Mouse (Mus musculus): ENCODE data around the gene Scd4.
A peak's percentile ranks its signal among the peaks of the same experiment; 100 is the strongest.
"Not testable (repeated sequence)": the region's sequence is repeated elsewhere in the genome, so short reads cannot be mapped to it uniquely, and the experiment has no call there.

The Scd4 gene

GRCm38 (mm10) chr19:44301176-44301575, 31.7 kb upstream of the Scd4 start:
- DNase-seq: no peak

DNA sequence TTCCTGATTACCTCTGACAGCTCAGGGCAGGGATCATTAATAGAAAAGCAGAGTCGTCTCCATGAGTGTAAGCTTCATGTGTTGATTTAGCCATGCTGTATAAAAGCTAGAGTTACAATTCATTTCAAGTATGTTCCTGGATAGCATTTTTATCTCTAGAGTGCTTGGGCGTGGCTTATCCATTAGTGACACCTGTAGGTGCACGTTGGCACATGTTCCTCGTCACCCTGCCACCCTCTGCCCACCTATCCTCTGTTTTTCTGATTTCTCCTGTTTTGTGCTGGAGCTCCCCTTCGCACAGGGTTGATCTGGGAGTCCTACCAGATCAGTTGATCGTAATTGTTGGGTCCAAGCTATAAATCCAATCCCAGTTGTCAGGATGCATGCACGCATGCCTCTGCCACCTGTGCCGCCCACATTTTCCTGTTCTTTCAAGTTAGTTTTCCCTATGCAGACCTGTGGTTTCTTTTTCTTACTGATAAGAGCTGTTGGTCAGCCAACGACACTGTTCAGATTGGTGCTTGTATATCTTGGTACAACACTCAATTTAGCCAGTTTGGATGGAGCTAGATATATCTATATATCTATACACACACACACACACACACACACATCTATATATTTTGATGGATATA, 31.1 kb upstream of the Scd4 start:
- no peak for DNase-seq

- no peak for DNase-seq
Observed at GRCm38 (mm10) chr19:44302901-44303300, 30.0 kb upstream of the Scd4 start.

GRCm38 (mm10) chr19:44303502-44303901, 29.4 kb upstream of the Scd4 start:
- no peak for DNase-seq

GRCm38 (mm10) chr19:44304419-44304818, 28.5 kb upstream of the Scd4 start:
- no peak for DNase-seq

DNA sequence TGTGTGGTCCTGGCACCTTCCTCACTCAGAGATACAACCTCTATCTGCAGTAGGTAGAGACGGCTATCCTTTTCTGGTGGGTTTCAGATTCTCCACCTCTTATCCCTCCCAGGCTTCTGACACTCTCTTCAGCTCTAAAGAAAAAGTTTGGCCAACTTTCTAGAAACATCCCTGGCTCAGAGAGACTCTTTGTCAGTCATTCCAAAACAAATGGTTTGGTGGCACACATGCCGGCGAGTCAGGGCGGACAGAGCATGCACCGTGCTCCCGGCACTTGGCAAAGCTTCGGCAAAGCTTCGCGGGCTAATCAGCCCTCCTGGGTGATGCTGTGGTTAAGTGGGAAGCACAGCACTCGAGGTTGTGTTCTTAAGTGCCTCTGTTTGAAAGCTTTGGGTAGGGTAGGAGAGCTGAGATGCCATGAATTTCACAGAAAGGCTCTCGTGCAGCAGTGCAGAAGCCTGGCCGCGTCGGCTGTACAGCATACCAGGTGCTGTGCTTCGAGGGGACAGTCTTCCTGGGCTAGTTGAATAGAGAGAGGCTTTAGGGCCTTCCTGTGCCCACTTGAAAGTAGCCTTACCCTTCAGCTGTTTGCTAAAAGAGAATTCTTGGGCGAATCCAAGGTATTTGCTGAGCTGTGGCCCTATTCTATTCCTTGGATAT, 27.9 kb upstream of the Scd4 start:
- no peak for DNase-seq

GRCm38 (mm10) chr19:44305701-44306100, 27.2 kb upstream of the Scd4 start:
- no peak for DNase-seq

DNA sequence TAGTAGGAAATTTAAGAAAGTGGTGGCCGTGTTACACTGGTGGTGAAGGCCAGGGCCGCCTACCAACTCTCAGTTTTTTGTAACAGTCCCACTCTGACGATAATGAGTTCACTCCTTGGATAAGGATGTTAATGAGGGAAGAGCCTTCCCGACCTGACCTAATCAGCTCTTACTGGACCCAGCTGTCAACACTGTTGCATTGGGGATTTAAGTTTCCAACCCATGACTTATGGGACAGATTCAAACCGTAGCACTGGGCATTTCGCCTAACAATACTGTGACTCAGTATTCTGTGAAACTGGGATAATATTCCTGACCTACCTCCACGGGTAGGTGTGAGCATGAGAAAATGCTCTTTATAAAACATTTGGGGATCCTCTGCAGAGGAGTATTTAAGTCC, 26.7 kb upstream of the Scd4 start:
- DNase-seq: no peak

DNA sequence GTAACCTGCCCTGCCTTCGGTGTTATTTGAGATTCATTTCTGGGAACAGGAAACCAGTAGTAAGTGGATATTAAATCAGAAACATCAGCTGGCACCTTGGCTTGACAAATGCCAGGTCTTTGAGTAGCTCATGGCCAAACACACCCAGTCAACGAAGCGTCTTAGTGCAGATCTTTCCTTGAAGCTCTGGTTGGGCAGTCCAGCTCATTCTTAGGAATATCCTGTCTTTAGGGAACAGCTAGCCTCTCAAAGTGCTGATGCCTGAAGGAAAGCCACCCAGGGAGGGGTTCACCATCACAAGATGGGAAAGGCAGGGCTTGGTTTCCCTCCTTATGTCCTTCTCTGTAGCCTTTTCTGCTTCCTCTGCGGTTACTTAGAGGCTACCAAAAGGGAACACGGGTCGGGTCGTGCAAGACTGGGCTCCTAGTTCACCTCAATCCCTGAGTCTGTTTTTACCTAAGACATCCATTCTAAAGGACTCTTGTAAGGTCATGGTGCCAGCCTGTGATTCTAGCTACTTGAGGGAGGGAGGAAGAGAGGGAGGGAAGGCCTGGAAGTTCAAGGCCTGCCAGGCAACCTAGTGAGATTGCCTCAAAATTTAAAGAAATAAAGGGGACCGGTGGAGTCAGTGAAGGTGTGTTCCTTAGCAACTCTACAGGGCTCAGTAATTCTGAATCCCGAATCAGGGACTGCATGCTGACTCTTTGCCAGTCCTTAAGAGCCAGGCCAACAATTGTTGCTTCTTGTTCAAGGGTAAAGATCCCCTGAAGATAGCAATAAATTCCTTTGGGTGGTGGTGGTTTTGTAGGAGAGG, 25.6 kb upstream of the Scd4 start:
- no peak for DNase-seq

DNA sequence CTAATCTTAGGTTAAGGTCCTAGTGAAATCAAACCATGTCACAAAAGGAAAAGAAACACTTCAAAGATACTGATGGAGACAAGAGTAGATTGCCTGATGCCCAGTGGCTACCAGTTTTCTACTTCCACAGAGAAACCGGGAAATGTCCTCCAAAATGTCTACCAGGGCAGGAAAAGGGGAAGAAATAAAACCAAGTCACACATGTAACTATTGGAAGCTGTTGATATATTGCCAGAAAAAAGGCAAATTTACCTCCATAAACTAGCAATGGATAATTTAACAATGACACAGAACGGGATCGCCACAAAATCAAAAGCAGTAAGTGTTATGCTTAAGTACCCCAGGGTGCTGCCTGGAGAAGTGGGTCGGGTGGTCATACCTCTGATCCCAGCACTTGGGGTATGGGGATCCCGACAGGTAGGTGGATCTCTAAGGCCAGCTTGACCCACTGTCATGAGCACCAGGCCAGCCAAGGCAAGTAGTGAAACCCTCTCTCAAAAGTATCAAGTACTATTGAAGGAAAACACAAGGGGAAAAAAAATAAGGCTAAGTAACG, 24.9 kb upstream of the Scd4 start:
- no peak for DNase-seq

DNA sequence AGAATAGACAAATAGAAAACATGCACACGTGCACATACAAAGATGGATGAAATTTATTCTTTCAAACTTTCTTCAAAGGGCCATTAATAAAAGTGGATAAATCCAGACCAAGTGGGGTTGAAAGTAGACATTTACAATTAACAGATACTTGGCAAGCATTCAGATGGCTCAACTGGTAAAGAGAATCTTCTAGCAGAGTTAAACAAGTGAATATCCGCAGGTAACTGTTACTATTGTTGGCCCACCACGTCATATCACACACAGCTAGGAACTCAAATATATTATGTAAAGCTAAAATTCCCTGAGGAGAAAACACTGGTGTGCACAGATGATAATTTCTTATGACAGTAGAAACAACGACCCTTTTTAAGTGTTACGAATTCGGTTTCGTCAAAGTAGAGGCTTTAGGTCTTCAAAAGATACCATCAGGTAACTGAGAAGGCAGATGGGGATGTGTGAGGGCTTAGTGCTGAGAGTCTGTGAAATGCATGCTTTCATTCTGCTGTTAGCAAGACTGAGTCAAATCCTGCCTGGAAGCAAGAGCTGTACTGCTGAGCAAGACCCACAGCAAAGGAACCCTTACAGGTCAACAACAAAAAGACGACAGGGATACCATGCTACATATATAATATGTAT, 24.2 kb upstream of the Scd4 start:
- no peak for DNase-seq

- DNase-seq: no peak
Observed at GRCm38 (mm10) chr19:44309351-44310154, 23.3 kb upstream of the Scd4 start.

DNA sequence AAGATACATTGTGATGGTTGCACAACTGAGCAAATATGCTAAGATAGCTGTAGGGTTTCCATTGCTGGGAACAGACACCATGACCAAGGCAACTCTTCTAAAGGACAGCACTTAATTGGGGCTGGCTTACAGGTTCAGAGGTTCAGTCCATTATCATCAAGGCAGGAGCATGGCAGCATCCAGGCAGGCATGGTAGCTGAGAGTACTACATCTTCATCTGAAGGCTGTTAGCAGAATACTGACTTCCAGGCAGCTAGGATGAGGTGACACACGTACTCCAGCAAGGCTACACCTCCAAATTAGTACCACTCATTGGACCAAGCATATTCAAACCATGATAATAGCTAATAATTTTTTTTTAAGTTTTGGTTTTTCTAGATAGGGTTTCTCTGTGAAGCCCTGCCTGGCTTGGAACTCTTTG, 22.7 kb upstream of the Scd4 start:
- not testable (repeated sequence) for DNase-seq

DNA sequence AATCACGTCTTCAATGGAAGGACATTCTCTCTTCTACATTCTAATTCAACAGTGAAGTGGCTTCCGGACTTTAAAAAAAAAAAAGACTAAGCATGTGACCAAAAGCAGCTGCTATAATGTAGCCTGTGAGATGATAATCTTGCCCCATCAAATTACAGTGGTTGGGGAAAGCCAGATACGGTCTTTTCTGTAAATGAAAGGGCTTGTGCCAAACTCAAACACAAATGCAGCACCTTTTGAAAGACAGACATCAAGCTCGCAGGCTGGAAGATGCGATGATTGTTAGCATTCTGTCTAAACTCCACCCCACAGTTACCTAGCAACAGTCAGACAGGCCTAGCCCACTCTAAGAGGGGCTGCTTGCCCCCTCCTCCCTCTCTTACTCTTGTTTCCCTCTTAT, 22.1 kb upstream of the Scd4 start:
- DNase-seq: no peak

DNA sequence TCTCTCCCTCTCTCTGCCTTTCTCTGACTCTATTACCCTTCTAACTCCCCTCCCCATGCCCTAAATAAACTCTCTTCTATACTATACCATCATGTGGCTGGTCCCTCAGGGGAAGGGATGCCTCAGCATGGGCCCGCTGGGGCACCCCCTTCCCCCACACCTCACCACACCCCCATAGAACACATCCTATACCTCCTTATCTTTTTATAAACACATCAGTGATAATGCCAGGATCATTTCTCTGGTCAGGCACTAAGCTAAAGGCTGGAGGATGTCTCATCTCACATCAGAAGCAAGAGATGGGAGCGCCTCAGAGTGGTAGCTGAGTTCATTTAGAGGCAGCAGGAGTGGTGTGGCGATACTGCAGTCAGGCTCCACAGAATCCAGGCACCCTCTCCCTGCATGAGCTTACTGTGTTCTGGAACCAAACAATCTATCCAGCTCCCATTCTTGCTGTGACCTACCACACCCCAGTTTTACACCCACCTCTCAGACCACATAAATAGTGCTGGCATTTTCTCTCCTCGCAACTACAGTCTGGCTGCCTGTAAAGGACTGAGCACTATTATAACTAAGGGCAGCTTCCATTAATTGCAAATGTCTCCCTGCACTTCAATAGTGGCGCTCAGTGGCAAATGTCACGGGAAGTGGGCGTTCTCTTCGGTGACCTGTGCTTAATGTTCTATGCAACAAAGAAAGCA, 21.4 kb upstream of the Scd4 start:
- DNase-seq: no peak

DNA sequence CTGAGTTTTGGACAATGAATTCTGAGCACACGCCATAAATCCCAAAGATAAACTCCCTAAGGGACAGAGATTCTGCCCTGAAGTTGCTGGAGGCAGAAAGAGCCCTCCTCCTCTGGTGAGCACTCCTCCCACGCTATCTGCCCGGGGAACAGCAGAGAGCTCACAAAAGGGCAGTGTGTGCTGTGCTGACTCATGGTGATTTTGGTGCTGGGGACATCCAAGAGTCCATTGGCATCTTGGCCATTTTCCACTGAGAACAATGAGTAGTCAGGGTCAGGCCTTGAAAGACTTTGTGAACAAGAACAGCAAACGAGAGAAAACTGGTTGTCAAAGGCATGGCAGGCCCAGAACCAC, 20.9 kb upstream of the Scd4 start:
- DNase-seq: no peak

DNA sequence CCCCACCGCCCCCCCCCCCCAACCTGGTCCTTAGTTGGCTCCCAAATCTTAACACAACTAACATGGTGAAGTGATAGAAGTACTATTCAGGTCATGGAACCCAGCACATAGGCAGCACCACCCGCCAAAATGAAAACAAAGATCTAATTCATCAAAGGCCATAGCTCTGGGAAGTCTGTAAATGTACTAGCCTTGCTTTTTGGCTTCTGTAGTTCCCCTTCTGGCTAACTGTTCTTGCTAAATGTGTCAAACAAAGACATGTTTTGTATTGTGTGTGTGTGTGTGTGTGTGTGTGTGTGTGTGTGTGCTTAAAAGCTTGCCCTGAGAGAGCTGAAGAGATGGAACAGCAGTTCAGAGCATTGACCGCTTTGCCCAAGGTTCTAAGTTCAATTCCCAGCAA, 19.8 kb upstream of the Scd4 start:
- no peak for DNase-seq

- DNase-seq: peak; percentile 47 to 63
Observed at GRCm38 (mm10) chr19:44314327-44314759, 18.5 kb upstream of the Scd4 start.

- DNase-seq: no peak
Observed at GRCm38 (mm10) chr19:44314871-44315414, 17.9 kb upstream of the Scd4 start.

- no peak for DNase-seq
Observed at GRCm38 (mm10) chr19:44316752-44317315, 16.1 kb upstream of the Scd4 start.

DNA sequence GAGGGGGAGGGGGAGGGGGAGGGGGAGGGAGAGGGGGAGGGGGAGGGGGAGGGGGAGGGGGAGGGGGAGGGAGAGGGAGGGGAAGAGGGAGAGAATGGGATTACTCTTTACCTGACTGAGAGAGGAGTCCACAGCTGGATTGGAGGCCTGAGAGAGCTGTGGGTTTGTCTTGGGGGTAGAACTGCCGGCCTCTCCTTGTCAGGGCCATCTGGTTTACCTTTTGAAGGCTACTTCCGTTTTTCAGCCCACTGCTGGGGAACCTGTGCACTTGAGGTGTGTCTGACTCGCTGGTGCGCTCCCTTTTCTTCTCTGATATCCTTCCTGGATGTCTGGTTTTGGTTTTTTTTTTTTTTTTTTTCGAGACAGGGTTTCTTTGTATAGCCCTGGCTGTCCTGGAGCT, 15.5 kb upstream of the Scd4 start:
- no peak for DNase-seq
